Mouse (Mus musculus): ENCODE data around the gene Pgap2. TPM values are rescaled to one million over a fixed set of nuclear protein-coding genes. Genes with fewer than 3 reads are reported as not detected.

Gene Pgap2
- total RNA-seq (2012; rRNA removed) (13.2 and 18.3 TPM in 2 replicates), total RNA-seq (2014; rRNA removed) (20.3 and 23.7 TPM in 2 replicates), polyA plus RNA-seq (2012; ENCODE audit: insufficient read length, low read depth) (26.1 and 38.5 TPM in 2 replicates)

DNA sequence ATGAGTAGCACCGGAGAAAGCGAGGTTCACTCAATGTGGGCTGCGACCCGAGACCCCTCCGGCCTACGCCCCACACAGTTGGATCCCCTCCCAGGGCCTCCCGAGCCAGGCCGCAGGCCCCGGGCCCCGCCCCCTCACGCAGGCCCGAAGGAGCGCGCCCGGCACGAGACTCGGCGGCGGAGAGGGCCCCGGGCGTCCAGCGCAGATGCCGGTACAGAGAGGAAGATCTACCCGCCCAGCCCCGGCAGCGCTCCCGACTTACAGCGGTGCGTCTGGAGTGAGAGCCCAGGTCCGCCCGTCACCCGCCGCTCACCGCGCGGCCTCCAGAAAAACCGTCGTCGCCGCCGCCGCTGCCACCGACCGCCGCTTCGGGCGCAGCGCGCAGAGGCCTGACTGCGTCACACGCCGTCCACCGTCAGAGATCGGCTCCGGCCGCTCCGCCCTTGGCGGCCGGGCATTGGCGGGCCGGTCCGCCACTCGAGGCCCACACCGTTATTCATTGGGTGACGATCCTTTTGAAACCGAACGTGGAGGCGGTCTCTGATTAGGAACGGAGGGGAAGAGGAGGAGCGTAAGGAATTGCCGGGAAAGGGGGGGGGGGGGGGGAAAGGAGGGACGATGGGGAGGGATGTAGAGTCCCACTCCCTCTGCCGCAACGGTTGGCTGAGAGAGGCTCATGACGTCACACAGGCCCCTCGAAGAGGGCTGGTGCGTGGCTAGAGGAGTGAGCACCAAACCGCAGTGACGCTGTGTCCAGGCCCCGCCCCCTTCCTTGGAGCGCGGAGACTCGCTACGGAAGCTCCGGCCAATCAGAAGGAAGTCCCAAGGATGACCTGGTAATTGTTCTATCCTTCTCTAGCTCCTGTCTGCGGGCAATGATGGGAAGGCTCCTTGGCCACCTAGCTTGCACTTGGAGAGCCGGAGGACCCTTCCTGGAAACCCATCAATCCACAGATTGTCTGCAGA is at the start of gene Pgap2, which contains the start of gene Nup98:
Gene Pgap2, plus strand, starts transcription at position 453 of the 966 bp plus-strand sequence.
Gene Nup98, minus strand, starts transcription at position 421 of the 966 bp plus-strand sequence.
- H3K79me2 ChIP-seq (replicated peaks; ENCODE audit: control insufficient read depth, extremely low read depth, insufficient read depth, poor library complexity, severe bottlenecking): peaks cover 33% of the 10 kb centered on the region
- H3K36me3 ChIP-seq (replicated peaks in 1 of 2; ENCODE audit: control insufficient read depth in 1 of 2, insufficient read depth in 1 of 2, low read length in 1 of 2): peaks cover 0 to 7% of the 10 kb centered on the region in 2 experiments
- peak within 1 kb of the TSS; percentile 75 to 98 (median 94) for H3K4me3 ChIP-seq (replicated peaks in 1 of 3; ENCODE audit: low read depth in 2 of 3, low read length in 2 of 3, poor library complexity in 1 of 3)
- dilution Hi-C loops (cut with MboI; ENCODE audit: extremely low pct_ligation_motif_present, extremely low pct_unique_long_range_greater_than_20kb, low sequenced_read_pairs) (no loop called here), in situ Hi-C loops (cut with MboI; ENCODE audit: low pct_ligation_motif_present, low pct_unique_long_range_greater_than_20kb, low sequenced_read_pairs) (no loop called here)
- peaks cover 0 to 37% of the 10 kb centered on the region in 2 experiments; a peak in 2 of 4 replicates for H3K4me1 ChIP-seq (ENCODE audit: control insufficient read depth in 1 of 2, insufficient read depth in 2 of 2)
- DNase-seq (ENCODE audit: extremely low read depth): peak; percentile 99
- no peaks in the 10 kb centered on the region for H3K27me3 ChIP-seq (replicated peaks)
- H3K27ac ChIP-seq (ENCODE audit: insufficient read depth, low read depth): peak within 1 kb of the TSS; percentile 71
- H3K4me2 ChIP-seq (ENCODE audit: insufficient read depth, low read depth, poor library complexity, severe bottlenecking): peak within 1 kb of the TSS; percentile 59
- H3K9ac ChIP-seq (ENCODE audit: insufficient read depth, low read depth): peak within 1 kb of the TSS; percentile 82
- H3K9me3 ChIP-seq (replicated peaks; ENCODE audit: low read length): no peaks in the 10 kb centered on the region
- no peak for TF ChIP-seq ZC3H11A (IDR thresholded peaks at IDR 0.05; ENCODE audit: low read depth, low read length)
- TF ChIP-seq SIN3A (IDR thresholded peaks at IDR 0.05; ENCODE audit: low read length): peak; percentile 88; the same call in 1 of the 2 replicates
- peak; percentile 69 for TF ChIP-seq NRF1 (IDR thresholded peaks at IDR 0.05; ENCODE audit: low read depth, low read length)
- 0 out of 2 replicates have a peak, but pooled peaks have one; percentile 29 for TF ChIP-seq IRF4 (IDR thresholded peaks at IDR 0.05; ENCODE audit: low read depth, low read length)
- TF ChIP-seq JUND (conservative IDR thresholded peaks at IDR 0.05; ENCODE audit: low read depth, low read length): no peak
- TF ChIP-seq MEF2A (IDR thresholded peaks at IDR 0.05; ENCODE audit: borderline replicate concordance, low read depth, low read length): peak; percentile 68; the same call in 1 of the 2 replicates
- peak; percentile 95 for TF ChIP-seq MAX (IDR thresholded peaks at IDR 0.05; ENCODE audit: low read length)
- TF ChIP-seq E2F4 (IDR thresholded peaks at IDR 0.05; ENCODE audit: insufficient replicate concordance, low read depth, low read length): no peak
- TF ChIP-seq USF2 (conservative IDR thresholded peaks at IDR 0.05; ENCODE audit: low read depth, low read length): no peak
- no peak for TF ChIP-seq PAX5 (IDR thresholded peaks at IDR 0.05; ENCODE audit: low read length)
- peak; percentile 55; the same call in 1 of the 2 replicates for TF ChIP-seq MAZ (IDR thresholded peaks at IDR 0.05; ENCODE audit: low read depth, low read length)
- no peak; the same call in 1 of the 2 replicates for TF ChIP-seq EP300 (IDR thresholded peaks at IDR 0.05; ENCODE audit: low read length)
- peak; percentile 99 for TF ChIP-seq BHLHE40 (IDR thresholded peaks at IDR 0.05; ENCODE audit: low read depth, low read length)
- peak; percentile 82 for TF ChIP-seq GABPA (IDR thresholded peaks at IDR 0.05; ENCODE audit: insufficient replicate concordance, low read depth, low read length)
- 0 out of 2 replicates have a peak, but pooled peaks have one; percentile 70 for TF ChIP-seq KAT2A (IDR thresholded peaks at IDR 0.05; ENCODE audit: insufficient replicate concordance, low read length)
- no peak for TF ChIP-seq POLR2AphosphoS2 (IDR thresholded peaks at IDR 0.05; ENCODE audit: low read depth, low read length)
- TF ChIP-seq TBP (conservative IDR thresholded peaks at IDR 0.05; ENCODE audit: low read depth, low read length): peak; percentile 64
- TF ChIP-seq ELF1 (IDR thresholded peaks at IDR 0.05; ENCODE audit: low read depth, low read length): peak; percentile 43
- TF ChIP-seq UBTF (IDR thresholded peaks at IDR 0.05; ENCODE audit: low read depth, low read length): 0 out of 2 replicates have a peak, but pooled peaks have one; percentile 46
- no peak for TF ChIP-seq USF1 (IDR thresholded peaks at IDR 0.05; ENCODE audit: low read depth, low read length)
- peak; percentile 91 for TF ChIP-seq ZMIZ1 (IDR thresholded peaks at IDR 0.05; ENCODE audit: low read depth, low read length)
- peak; percentile 93 for TF ChIP-seq MXI1 (IDR thresholded peaks at IDR 0.05; ENCODE audit: low read depth, low read length)
- TF ChIP-seq RAD21 (IDR thresholded peaks at IDR 0.05; ENCODE audit: low read depth, low read length): no peak
- no peak for TF ChIP-seq ZKSCAN1 (IDR thresholded peaks at IDR 0.05; ENCODE audit: borderline replicate concordance, low read depth, low read length)
- TF ChIP-seq RCOR1 (conservative IDR thresholded peaks at IDR 0.05; ENCODE audit: low read depth, low read length): peak; percentile 84
- peak; percentile 78 for TF ChIP-seq POLR2A (IDR thresholded peaks at IDR 0.05; ENCODE audit: low read depth, low read length)
- no peak for TF ChIP-seq JUN (IDR thresholded peaks at IDR 0.05; ENCODE audit: insufficient read depth, low read depth, low read length)
- 0 out of 2 replicates have a peak, but pooled peaks have one; percentile 7 for TF ChIP-seq ZNF384 (IDR thresholded peaks at IDR 0.05; ENCODE audit: low read depth, low read length)
- 0 out of 2 replicates have a peak, but pooled peaks have one; percentile 20 for TF ChIP-seq MYC (IDR thresholded peaks at IDR 0.05; ENCODE audit: low read depth, low read length)
- no peak for TF ChIP-seq CTCF (conservative IDR thresholded peaks at IDR 0.05 in 1 of 2, IDR thresholded peaks at IDR 0.05 in 1 of 2; ENCODE audit: low read depth in 2 of 2, low read length in 2 of 2)
- TF ChIP-seq SMC3 (IDR thresholded peaks at IDR 0.05; ENCODE audit: low read depth, low read length): no peak
- no peak for TF ChIP-seq CHD1 (IDR thresholded peaks at IDR 0.05; ENCODE audit: low read depth, low read length)
- TF ChIP-seq ETS1 (conservative IDR thresholded peaks at IDR 0.05; ENCODE audit: low read depth, low read length): peak; percentile 57
- TF ChIP-seq CHD2 (IDR thresholded peaks at IDR 0.05; ENCODE audit: low read length): peak; percentile 65; the same call in 1 of the 2 replicates
- no peak for TF ChIP-seq MAFK (IDR thresholded peaks at IDR 0.05; ENCODE audit: insufficient replicate concordance, low read length)
- peak; percentile 81 for TF ChIP-seq NELFE (IDR thresholded peaks at IDR 0.05; ENCODE audit: low read depth, low read length)
- peak; percentile 78 for TF ChIP-seq TCF12 (IDR thresholded peaks at IDR 0.05; ENCODE audit: low read depth, low read length)
